Mouse (Mus musculus): ENCODE data around the gene Aoah.
A peak's percentile ranks its signal among the peaks of the same experiment; 100 is the strongest.

Aoah gene

GRCm38 (mm10) chr13:20905195-20905594 is 111.3 kb downstream of the Aoah start:
- DNase-seq (ENCODE audit: extremely low read depth, low read depth, low spot score): no peak

- no peak for DNase-seq (ENCODE audit: extremely low read depth, low read depth, low spot score)
Observed at GRCm38 (mm10) chr13:20916698-20917511, 123.0 kb downstream of the Aoah start.

- DNase-seq (ENCODE audit: extremely low read depth, low read depth, low spot score): peak; percentile 74
Observed at GRCm38 (mm10) chr13:20920401-20920800, 126.5 kb downstream of the Aoah start.

- no peak for DNase-seq (ENCODE audit: extremely low read depth, low read depth, low spot score)
Observed at GRCm38 (mm10) chr13:20936016-20936415, 142.1 kb downstream of the Aoah start.

GRCm38 (mm10) chr13:20937452-20937851 is 143.5 kb downstream of the Aoah start:
- no peak for DNase-seq (ENCODE audit: extremely low read depth, low read depth, low spot score)

GRCm38 (mm10) chr13:20939099-20939498 is 145.2 kb downstream of the Aoah start:
- DNase-seq (ENCODE audit: extremely low read depth, low read depth, low spot score): no peak

- DNase-seq (ENCODE audit: extremely low read depth, low read depth, low spot score): no peak
Observed at GRCm38 (mm10) chr13:20940389-20940788, 146.5 kb downstream of the Aoah start.

GRCm38 (mm10) chr13:20941707-20942106 is 147.8 kb downstream of the Aoah start:
- no peak for DNase-seq (ENCODE audit: extremely low read depth, low read depth, low spot score)

GRCm38 (mm10) chr13:20963086-20963485 is 169.2 kb downstream of the Aoah start:
- DNase-seq (ENCODE audit: extremely low read depth, low read depth, low spot score): no peak

DNA sequence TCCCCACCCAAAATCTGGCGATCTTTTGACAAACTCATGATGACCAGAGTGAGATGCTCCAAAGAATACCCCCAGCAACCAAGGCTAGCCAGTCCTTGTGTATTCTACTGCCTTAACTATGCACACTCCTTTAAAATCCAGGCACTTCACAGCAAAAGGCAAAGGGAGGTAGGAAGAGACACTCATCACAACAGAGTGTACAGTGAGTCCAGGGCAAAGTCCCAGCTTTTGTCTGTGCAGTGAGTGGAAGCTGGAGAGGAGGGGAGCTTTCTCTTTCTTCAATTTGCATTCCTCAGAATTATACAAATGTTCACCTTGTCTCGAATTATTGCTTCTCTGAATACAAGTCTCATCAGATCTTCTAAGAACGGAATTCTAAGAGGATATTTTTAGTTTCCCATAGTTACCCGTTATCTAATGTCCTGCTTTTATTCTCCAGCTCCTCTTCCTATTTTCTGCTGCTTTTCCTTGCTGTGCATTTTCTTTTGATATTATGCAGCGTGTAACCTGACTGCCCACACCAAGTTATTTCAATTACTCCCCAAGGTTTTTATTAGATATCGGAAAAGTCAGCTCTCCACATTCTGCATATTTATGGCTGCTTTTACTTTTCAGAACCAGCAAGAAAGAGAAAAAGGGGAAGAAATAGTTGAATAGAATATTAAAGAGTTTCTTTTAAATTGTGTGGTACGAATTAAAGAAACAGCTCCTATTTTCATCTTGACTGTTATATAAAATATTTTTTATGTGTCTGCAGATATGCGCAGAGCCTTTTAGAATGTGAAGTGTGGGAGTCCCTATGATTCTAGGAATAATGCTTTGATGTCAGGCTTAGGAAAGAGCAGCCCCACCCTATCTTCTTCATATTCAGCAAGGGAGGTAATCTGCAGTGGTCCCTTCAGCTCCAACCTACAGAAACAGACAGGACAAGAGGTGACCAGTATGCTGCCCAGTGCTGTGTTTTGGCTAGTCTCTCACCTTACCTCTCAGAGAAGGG is 187.6 kb downstream of the Aoah start:
- DNase-seq (ENCODE audit: extremely low read depth, low read depth, low spot score): no peak

DNA sequence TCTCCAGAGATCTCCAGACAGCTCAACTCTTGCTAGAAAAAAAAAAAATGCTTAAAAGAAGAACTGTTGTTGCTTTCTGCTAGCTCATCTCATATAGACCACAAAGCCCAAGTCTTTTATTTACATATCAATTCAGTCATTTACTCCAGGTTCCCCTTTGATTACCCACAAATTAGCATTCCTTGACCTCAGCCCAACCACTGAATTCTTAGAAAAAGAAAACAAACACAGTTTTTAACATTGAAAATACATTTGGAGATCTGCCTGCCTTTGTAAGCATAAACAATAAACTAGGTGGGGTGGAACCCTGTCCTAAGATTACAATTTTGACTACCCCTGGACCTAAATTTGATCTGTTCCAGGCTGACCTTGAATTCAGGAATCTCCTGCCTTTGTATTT is 191.6 kb downstream of the Aoah start:
- no peak for DNase-seq (ENCODE audit: extremely low read depth, low read depth, low spot score)

- no peak for DNase-seq (ENCODE audit: extremely low read depth, low read depth, low spot score)
Observed at GRCm38 (mm10) chr13:20985961-20986360, 192.0 kb downstream of the Aoah start.

GRCm38 (mm10) chr13:21005238-21005637 is 211.3 kb downstream of the Aoah start:
- DNase-seq (ENCODE audit: extremely low read depth, low read depth, low spot score): no peak

DNA sequence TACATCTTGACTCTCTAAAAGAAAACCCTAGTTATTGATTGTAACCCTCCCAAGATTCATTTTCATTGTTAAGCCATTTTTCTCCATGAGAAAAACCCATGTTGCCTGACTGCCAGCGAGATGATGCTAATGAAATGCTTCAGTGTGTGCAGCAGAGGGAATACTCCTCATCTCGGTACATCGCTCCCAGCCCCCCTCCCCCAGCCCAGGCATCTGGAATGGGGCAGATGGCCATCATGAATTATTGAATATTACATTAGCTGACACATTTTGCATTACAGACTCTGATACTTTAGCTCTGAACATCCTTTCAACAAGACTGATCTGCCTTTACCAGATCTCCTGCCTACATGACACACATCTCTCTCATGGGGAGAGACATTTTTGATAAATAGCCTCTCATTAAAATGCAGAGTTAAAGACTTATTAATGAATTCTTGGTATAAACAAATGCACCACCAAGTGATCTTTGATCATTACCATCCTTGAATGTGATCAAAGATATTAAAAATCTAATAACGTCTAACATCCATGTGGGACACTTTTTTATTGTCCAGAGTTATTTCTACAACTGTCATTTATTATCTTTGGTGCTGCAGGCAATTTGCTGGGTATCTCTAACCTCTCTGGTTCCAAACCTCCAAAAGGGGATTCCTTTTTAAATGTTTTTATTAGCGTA is 211.9 kb downstream of the Aoah start:
- DNase-seq (ENCODE audit: extremely low read depth, low read depth, low spot score): no peak

- no peak for DNase-seq (ENCODE audit: extremely low read depth, low read depth, low spot score)
Observed at GRCm38 (mm10) chr13:21006321-21006653, 212.4 kb downstream of the Aoah start.

- DNase-seq (ENCODE audit: extremely low read depth, low read depth, low spot score): no peak
Observed at GRCm38 (mm10) chr13:21013659-21014058, 219.7 kb downstream of the Aoah start.

DNA sequence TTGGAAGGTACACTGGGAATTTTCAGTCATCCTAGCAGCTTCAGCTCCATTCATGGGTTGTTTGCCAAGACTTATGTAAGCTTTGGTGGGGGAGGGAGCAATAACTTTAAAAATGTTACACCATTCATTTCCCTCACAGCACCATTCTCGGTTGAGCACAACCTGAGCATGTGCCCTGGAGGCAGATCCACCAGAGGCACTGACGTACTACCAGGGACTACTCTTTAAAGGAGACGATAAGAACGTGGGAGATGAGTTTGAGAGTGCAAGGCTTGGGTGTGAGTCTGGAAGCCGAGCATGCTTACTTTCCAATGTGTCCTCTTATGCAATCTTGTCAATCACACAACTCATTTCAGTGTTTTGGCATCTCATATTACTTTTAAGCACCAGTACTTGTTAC is 230.9 kb downstream of the Aoah start:
- DNase-seq (ENCODE audit: extremely low read depth, low read depth, low spot score): peak; percentile 1

DNA sequence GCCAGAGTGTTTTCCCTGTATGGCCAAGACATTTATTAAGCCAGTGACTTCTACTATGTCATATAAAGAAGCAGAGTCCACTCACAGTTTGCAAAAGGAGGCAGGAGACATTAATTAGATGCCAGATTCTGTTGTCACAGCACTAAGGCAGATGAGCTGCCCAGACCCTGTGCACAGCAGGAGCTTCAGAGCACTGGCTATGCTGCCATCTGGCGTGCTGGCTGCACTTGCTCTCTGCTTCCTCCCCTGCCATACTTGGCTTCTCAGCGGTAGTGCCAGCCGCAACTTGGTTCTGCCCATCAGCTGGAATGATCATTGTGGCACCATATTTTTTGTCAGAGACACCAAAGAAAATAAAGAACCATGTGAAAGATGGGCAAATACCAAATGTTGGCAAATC is 239.3 kb downstream of the Aoah start:
- DNase-seq (ENCODE audit: extremely low read depth, low read depth, low spot score): no peak

DNA sequence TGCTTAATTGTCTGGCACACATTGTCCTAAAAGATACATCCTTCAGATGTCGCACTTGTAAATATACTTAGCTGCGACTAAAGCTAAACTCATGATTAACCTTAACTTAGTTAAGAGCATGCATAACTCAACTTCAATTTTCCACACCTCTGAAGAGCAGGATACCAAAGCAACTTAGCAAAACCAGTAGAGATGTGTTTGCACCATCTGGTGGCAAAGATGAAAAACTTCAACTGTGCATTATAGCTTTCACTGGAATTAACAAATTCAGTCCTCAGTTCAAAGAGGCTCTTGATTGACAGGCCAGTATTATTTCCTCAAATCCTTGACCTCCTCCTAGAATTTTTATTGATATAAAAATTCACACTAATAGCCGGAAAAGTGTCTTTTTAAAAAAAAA is 241.1 kb downstream of the Aoah start:
- no peak for DNase-seq (ENCODE audit: extremely low read depth, low read depth, low spot score)

GRCm38 (mm10) chr13:21035981-21036380 is 242.1 kb downstream of the Aoah start:
- DNase-seq (ENCODE audit: extremely low read depth, low read depth, low spot score): no peak

GRCm38 (mm10) chr13:21040589-21041199 is 246.8 kb downstream of the Aoah start:
- DNase-seq (ENCODE audit: extremely low read depth, low read depth, low spot score): no peak
